Mouse (Mus musculus) lung, adult 18-20 months (tissue): Measurements from ENCODE around the gene Man2b1.
"Not testable (repeated sequence)": the region's sequence is repeated elsewhere in the genome, so short reads cannot be mapped to it uniquely, and the experiment has no call there.

ENCODE experiments used
- DNase-seq, 2 experiments: peaks; one replicate each; pipeline ENCODE4 v3.0.0; 2022; ENCODE audit warnings: mixed read lengths in 2 of 2

The Man2b1 gene

DNA sequence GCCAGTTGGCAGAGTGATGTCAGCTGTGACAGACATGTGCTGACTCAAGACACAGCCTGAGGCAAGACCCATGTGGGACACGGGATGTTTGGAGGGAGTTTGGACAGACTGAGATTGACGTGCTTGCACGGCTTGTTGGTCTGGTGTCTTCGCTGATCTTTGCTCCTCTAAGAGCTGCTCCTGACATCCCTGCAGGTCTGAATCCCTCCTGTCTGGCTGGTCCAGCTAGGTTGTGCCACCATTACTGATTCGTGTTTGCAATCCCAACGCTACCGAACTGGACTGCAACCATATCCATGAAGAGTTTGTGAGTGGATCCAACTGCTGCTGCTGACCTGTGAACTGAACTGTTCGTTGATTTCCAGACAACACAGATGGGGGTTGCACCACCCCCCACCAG lies 40.6 kb downstream of the Man2b1 start:
- no peak for DNase-seq

DNA sequence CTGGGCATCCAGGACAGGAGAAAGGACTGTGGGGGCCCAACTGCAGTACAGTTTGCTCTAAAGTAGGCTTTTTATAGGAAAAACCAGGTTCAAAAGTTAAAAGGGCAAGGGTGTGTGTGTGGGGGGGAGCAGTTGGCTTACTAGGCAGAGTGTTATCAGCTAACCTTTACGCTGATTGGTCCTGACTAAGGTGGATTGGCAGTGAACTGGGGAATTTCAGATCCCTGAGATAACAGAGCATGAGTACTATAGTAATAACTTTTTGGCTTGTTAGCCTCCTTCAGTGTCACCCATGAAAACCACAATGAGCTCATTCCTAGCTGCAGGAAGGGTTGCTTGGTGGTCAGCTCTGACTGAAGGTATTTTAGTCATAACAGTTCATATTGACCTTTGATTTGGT lies 49.3 kb downstream of the Man2b1 start:
- no peak for DNase-seq

DNA sequence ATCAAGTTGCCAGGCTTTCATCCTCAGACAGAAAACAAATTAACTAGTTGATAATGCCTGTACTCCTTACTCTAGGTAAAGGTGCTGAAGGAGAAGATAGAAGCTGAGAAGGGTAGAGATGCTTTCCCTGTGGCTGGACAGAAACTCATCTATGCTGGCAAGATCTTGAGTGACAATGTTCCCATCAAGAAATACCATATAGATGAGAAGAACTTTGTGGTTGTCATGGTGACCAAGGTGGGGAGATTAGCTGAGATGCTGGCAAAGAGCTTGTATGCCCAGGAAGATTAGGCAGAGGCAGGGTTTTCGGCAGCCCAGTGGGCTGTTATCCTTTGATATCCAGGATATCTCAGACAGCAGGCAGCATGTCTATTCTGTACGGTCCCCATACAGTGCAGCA lies 52.6 kb downstream of the Man2b1 start:
- DNase-seq: not testable (repeated sequence)

- peak in 1 of 2 experiments; percentile 7 for DNase-seq
Measured at GRCm38 (mm10) chr8:85142516-85142915, 59.4 kb downstream of the Man2b1 start.
